Mouse (Mus musculus): ENCODE measurements around the gene Tnfrsf22. TPM values are rescaled to one million over a fixed set of nuclear protein-coding genes. Genes with fewer than 3 reads are reported as not detected.
A peak's percentile ranks its signal among the peaks of the same experiment; 100 is the strongest.
"Not testable (repeated sequence)": the region's sequence is repeated elsewhere in the genome, so short reads cannot be mapped to it uniquely, and the experiment has no call there.

The Tnfrsf22 gene
- total RNA-seq, 2 experiments from 2014 or later, result 1.7 TPM; not detected in 1

DNA sequence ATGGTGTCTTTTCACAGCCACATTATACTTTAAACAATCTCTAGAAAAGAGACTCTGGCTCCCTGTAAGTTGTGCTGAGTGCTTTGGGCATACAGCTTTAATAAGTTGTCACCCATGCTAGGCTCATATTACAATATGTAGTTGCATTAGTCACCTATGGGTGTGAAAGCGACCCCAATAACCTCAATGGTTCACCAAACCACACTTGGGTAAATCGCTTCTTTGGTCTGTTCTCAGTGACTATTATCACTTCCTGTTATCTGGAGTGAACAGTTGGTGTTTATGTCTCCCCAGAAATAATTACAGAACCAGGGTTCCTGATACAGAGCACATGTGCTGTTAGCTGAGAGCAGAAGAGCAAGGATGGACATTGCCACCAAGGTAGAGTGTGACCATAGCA, 5.5 kb downstream of the Tnfrsf22 start:
- ATAC-seq (replicated peaks; ENCODE audit: low FRiP score, poor library complexity, severe bottlenecking), result not testable (repeated sequence)

GRCm38 (mm10) chr7:143636674-143637073, 12.8 kb downstream of the Tnfrsf22 start:
- ATAC-seq (replicated peaks; ENCODE audit: low FRiP score, poor library complexity, severe bottlenecking), result no peak

DNA sequence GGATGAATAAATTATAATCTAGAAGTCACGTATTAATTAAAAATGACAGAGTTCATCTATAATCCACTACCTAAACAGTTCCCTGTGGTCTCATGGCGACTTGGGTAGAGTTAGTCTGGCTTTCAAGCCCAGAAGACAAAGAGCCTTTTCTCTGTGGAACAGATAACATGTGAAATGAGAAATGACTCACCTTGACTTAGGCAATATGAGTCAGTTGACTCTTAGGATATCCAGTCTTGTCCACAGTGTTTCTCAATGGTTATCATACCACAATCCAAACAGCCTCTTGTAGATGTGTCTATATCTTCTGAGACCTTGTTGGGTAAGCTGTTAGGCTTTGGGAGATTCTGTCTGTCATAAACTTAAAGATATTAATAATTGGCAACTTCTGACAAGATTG, 18.0 kb downstream of the Tnfrsf22 start:
- no peak for ATAC-seq (replicated peaks; ENCODE audit: low FRiP score, poor library complexity, severe bottlenecking)

GRCm38 (mm10) chr7:143629501-143629900, 20.0 kb downstream of the Tnfrsf22 start:
- ATAC-seq (replicated peaks; ENCODE audit: low FRiP score, poor library complexity, severe bottlenecking), result no peak

DNA sequence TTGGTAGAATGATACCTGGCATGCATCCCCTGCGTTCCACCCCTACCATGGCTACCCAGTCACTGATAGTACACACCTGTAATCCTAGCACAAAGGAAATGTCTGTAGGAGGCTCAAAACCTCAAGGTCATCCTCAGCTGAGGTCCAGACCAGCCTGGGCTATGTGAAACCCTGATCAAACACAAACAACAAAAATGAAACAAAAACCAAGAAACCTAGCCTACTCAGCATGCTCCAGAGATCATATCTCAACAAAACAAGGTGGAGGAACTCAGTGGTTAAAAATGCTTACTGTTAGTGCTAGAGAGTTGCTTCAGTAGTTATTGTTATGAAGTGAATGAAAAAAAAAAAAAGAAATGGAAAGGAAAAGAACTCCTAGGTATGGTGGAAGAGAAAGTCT, 20.9 kb downstream of the Tnfrsf22 start, which contains the start of gene Tnfrsf26:
Gene Tnfrsf26 (minus strand): TSS at position 183 of the 400 bp plus-strand sequence.
- ATAC-seq (replicated peaks; ENCODE audit: low FRiP score, poor library complexity, severe bottlenecking), result no peak

DNA sequence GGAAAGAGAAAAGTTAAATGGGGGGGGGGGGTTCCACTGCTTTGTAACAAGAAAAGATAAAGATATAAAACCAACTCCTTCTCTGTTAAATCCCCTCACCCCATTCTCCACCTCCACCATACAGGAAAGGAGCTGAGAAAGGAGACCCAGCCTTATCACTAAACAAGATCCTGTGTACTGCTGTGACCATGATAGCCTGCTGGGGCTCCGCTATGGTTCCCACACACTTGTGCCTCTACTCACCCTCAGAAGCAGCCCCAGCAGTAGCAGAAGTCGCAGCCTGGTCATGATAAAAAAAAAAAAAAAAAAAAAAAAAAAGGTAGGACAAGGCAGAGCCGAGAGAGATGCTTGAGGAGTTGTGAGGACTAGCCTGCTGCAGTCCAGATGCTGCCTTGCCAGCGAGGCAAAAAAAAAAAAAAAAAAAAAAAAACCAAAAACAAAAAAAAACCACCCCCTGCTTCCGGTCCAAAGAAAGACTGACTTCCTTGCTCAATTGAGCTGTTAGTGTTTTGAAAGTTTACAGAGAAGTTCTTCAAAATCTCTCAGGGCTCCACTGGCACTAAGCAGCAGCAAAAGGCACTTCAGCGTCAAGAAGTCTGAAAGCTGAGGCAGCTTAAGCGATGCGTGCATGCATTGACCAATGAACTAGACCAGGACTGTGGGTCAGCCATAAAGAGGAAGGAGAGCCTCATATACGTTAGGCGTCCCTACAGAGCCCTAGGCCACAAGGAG, 21.7 kb downstream of the Tnfrsf22 start:
- ATAC-seq (replicated peaks; ENCODE audit: low FRiP score, poor library complexity, severe bottlenecking), result no peak

DNA sequence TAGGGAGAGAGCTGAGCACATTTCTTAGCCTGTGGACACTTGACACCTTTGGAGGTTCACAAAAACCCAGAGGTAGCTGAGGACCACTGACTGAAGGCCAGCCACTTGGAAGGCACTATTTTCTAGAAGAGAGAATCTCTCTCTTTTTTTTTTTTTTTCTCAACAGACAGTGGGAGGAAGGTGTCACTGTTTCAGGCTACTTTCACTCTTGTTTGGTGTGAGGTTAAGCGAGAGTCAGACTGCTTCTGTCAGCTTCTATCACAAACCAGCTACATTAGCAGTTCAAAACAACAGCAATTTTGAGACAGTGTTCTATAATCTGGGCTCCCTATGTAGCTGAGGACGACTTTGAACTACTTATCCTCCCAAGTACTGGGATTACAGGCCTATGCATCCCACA, 23.3 kb downstream of the Tnfrsf22 start:
- ATAC-seq (replicated peaks; ENCODE audit: low FRiP score, poor library complexity, severe bottlenecking), result no peak

DNA sequence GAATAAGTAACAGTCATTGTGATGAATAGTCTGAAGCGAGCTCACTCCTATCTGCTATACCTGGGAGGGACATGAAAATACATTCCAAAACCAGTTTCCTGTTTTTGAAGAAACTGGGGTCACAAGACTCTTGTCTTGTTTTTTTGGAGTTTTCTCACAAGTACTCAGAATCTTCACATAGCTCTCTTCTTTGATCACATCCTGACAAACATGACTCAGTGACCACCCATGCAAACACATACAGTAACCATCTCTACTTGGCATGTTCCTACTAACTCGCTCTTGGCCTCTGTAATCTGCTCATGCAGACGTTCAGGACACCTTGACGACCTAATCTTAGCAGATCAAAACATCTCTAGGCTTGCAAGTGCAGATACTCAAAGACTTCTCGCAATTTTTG, 24.3 kb downstream of the Tnfrsf22 start:
- ATAC-seq (replicated peaks; ENCODE audit: low FRiP score, poor library complexity, severe bottlenecking), result no peak

GRCm38 (mm10) chr7:143624561-143624960, 24.9 kb downstream of the Tnfrsf22 start:
- no peak for ATAC-seq (replicated peaks; ENCODE audit: low FRiP score, poor library complexity, severe bottlenecking)

DNA sequence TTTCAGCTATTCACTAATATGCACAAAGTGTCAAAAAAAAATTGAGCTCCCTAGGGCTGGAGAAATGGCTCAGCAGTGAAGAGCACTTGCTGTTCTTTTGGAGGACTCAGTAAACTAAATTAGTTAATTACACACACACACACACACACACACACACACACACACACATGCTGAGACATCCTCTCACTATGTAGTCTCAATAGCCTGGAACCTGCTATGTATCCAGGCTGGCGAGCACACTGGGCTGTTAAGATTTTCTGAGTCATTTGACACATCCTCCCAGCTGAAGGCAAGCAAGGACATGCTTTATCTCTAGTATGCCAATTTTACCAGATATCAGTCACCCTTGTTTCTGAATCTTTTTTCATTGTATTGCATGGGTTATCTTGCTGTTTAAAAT, 28.5 kb downstream of the Tnfrsf22 start:
- no peak for ATAC-seq (replicated peaks; ENCODE audit: low FRiP score, poor library complexity, severe bottlenecking)

GRCm38 (mm10) chr7:143614404-143615135, 34.9 kb downstream of the Tnfrsf22 start:
- ATAC-seq (replicated peaks; ENCODE audit: low FRiP score, poor library complexity, severe bottlenecking), result no peak

GRCm38 (mm10) chr7:143612215-143612614, 37.2 kb downstream of the Tnfrsf22 start:
- ATAC-seq (replicated peaks; ENCODE audit: low FRiP score, poor library complexity, severe bottlenecking), result 0 out of 2 replicates have a peak, but pooled peaks have one; percentile 60

GRCm38 (mm10) chr7:143605321-143605720, 44.1 kb downstream of the Tnfrsf22 start:
- ATAC-seq (replicated peaks; ENCODE audit: low FRiP score, poor library complexity, severe bottlenecking), result no peak

- ATAC-seq (replicated peaks; ENCODE audit: low FRiP score, poor library complexity, severe bottlenecking), result no peak
Observed at GRCm38 (mm10) chr7:143604889-143605288, 44.6 kb downstream of the Tnfrsf22 start.

DNA sequence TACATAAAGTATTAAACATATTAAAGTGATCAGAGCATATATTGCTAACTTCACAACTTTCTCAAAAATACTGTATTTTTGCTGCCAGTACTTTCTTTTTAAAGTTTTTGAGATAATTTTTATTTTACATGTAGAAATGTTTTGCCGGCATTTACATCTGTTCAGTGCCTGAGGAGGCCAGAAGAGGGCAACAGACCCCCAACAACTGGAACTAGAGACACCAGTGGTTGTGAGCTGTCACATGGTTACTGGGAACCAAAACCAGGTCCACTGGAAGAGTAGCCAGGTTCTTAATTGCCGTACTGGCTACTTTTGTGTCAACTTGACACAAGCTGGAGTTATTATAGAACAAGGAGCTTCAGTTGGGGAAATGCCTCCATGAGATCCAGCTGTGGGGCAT, 47.8 kb downstream of the Tnfrsf22 start:
- no peak for ATAC-seq (replicated peaks; ENCODE audit: low FRiP score, poor library complexity, severe bottlenecking)

GRCm38 (mm10) chr7:143600231-143600740, 49.2 kb downstream of the Tnfrsf22 start:
- ATAC-seq (replicated peaks; ENCODE audit: low FRiP score, poor library complexity, severe bottlenecking), result no peak

DNA sequence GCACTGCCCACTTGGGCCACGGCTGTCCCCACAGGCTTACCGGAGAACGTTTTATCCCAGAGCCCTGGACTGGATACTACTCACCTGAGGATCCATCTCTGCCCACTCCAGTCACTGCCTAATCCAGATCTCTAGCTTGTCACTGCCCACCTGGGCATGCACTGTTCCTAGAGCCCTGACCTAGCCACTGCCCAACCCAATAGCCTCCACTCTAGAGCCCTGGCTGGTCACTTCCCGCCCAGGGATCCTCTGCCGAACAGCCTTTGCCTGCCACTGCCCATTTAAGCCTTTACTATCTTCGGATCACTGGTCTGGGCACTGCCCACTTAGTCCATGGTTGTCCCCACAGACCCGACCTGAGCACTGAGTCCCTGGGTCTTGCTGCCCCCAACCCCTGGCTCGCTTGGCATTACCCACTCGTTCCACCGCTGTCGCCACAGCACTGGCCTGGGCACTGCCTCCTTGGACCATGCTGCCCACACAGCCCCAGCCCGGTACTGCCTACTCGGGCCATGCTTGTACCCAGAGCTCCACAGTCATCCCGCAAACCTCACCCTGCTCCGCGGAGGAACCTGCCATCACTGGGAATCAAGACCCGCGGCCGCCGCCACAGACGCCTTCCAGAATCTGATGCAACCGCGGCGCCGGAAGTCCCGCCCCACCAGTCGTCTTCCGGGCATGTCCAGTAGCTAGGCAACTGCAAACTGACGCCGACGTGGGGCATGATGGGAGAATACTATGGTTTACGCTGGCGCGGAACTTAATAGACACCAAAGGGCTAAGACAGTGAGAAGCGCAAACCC, 49.8 kb downstream of the Tnfrsf22 start, which contains the start of gene Cars:
Gene Cars (minus strand): TSS at position 663 of the 803 bp plus-strand sequence.
- peak; percentile 93 for ATAC-seq (replicated peaks; ENCODE audit: low FRiP score, poor library complexity, severe bottlenecking)

GRCm38 (mm10) chr7:143594865-143595264, 54.6 kb downstream of the Tnfrsf22 start:
- no peak for ATAC-seq (replicated peaks; ENCODE audit: low FRiP score, poor library complexity, severe bottlenecking)

DNA sequence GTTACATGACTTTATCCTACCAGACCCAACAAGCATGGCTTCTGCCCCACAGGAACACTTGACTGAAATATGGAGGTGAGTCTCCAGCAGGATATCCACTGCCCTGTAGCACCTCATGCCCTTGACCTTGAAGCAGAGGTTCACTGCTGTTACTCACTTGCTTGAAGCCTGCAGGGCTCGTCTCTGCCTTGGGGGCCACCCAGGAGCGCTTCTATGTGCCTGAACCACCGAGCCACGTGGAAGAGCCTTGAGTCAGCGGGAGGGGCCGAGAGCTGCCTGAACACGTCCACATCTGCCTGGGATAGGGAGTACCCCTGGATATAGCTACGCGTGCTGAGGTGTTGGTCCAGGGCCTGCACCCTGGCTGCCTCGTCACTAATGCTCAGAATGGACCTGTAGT, 57.2 kb downstream of the Tnfrsf22 start:
- ATAC-seq (replicated peaks; ENCODE audit: low FRiP score, poor library complexity, severe bottlenecking), result no peak

GRCm38 (mm10) chr7:143588006-143588405, 61.5 kb downstream of the Tnfrsf22 start:
- no peak for ATAC-seq (replicated peaks; ENCODE audit: low FRiP score, poor library complexity, severe bottlenecking)
